Mouse (Mus musculus) E14TG2a.4 (cell line): ENCODE results near the gene Tmem178b.

ENCODE experiments used
- CTCF ChIP-seq: conservative IDR thresholded peaks from 2 replicates; pipeline ENCODE4 v1.5.1; 2014; ENCODE audit warnings: low read length
- NANOG ChIP-seq: IDR thresholded peaks from 2 replicates; pipeline ENCODE4 v1.6.1; 2014; ENCODE audit warnings: borderline replicate concordance, low read length, mixed read lengths

DNA sequence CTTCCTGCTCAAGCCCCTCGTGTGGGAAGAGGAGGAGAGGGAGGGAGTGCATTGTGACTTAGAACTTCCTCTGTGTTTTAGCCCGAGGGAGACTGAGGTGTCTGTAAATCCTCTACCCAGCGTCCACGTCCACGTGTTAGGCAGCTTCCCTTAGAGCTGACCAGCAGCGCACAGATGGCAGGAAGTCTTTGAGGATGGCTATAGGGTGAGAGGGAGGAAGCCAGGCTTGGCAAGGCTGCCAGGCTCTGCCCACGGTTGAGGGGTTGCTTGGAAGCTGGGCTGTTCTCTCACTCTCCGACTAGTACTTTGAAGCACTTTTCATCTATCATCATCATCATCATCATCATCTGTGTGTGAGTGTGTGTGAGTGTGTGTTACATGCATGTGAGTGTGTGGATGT, 41.9 kb downstream of the Tmem178b start:
- no peak for TF ChIP-seq CTCF
- TF ChIP-seq NANOG: no peak
